Mouse (Mus musculus) small intestine, adult 2 months (tissue): Measurements from ENCODE around the gene Gal3st1.

Source experiments
- CTCF ChIP-seq: fragments of 200-500 bp; IDR thresholded peaks from 2 replicates; pipeline ENCODE4 v1.5.1; 2012; ENCODE audit warnings: low read depth, mild to moderate bottlenecking, control low read depth, inconsistent platforms, low read length, moderate library complexity, mixed read lengths; ENCODE audit not compliant: insufficient replicate concordance, insufficient read length; ENCODE audit errors: extremely low read depth
- POLR2A ChIP-seq: fragments of 200-500 bp; IDR thresholded peaks from 2 replicates; pipeline ENCODE4 v1.6.1; 2012; ENCODE audit warnings: low read depth, mild to moderate bottlenecking, control low read depth, inconsistent platforms, low read length, moderate library complexity

DNA sequence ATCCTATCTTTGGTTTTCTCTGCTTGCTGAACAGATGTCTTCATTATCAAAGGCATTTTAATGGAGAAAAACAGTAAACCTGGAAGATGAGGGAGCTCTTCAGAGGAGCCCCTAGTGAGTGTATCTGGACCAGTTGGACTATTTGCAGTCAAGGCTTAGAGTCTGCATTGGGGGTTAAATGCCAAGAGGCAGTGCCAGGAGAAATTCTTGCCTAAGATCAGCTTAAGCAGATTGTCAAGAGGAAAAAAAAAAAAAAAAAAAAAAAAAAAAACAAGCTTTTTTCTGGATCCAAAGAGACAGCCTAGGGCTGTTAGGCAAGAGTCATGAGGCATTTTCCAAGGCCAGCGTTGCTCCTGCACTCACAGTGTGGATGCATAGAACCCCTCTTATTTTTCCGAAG lies 64.3 kb downstream of the Gal3st1 start:
- TF ChIP-seq CTCF (no peak), POLR2A (no peak)
